Mouse (Mus musculus) hematopoietic stem cell, adult 5-6 weeks (primary cell): ENCODE results near the gene Polr2g. TPM values are rescaled to one million over a fixed set of nuclear protein-coding genes. Genes with fewer than 3 reads are reported as not detected.

Experiments
- ATAC-seq, 2 experiments: fragments of 125-278 bp in 1 of 2; replicated peaks in 1 of 2; 2 replicates each; pipeline ENCODE4 v1.8.0; 2016 to 2017; ENCODE audit warnings: inconsistent platforms in 2 of 2, mild to moderate bottlenecking in 2 of 2, moderate number of reproducible peaks in 2 of 2, low read depth in 1 of 2, moderate TSS enrichment in 1 of 2; ENCODE audit not compliant: low FRiP score in 2 of 2, poor library complexity in 2 of 2, severe bottlenecking in 2 of 2, insufficient read depth in 1 of 2, low TSS enrichment in 1 of 2
- total RNA-seq: library from RNA; stranded (forward); fragments of 172-1452, 232-1000 nt; gene quantifications from 2 replicates; pipeline ENCODE4 v1.2.3, GENCODE M21; 2017

Polr2g gene
- total RNA-seq, 1 experiment from 2014 or later: 69.7 TPM

- ATAC-seq: peak; percentile 78 to 94
Observed at GRCm38 (mm10) chr19:8774086-8774835, 24.1 kb downstream of the Polr2g start, which contains the start of gene Tmem179b. Gene Tmem179b, minus strand, starts transcription at chr19:8774467.

DNA sequence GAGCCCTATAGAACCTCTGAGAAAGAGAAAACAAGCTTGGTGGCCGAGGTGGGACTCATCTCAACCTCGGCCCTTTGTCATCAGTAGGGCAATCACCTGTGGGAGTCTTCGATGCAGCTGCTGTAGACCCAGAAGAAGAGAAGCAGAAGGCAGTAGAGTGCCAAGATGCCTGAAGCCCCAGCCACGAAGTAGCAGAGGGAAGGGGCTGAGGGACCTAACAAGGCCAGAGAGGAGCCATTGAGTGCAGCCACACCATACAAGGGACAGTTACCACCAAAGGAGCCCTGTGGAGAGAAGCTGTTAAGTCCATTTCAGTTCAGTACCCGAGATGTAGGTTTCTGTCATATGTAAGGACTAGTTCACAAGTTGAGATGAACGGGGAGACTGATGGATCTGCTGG lies 25.0 kb downstream of the Polr2g start:
- no peak for ATAC-seq

DNA sequence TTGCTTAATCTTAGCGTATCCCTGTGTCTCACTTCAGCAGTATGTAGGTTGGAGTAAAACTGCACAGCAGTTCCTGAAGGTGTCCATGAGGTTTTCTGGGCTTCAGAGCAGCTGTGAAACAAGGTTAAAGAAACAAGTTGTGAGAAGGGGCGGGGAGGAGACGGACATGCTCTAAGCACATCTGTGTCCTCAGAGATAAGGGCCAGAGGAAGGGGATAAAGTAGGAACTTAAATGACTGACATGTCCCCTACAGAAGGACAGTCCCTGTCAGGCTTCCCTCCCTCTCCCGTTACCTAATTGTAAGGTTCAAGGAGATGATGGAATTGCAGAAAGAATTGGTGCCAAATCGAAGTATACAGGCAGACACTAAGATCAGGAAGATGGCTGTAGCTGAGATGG lies 25.4 kb downstream of the Polr2g start:
- ATAC-seq: no peak

- ATAC-seq: peak; percentile 55 to 70
Observed at GRCm38 (mm10) chr19:8770567-8771270, 27.7 kb downstream of the Polr2g start, which contains the start of gene Tmem223. Gene Tmem223, plus strand, starts transcription at chr19:8770996.

- no peak for ATAC-seq
Observed at GRCm38 (mm10) chr19:8765562-8765961, 32.8 kb downstream of the Polr2g start.

GRCm38 (mm10) chr19:8763276-8763675 lies 35.1 kb downstream of the Polr2g start:
- no peak for ATAC-seq

- ATAC-seq: no peak
Observed at GRCm38 (mm10) chr19:8760757-8761156, 37.6 kb downstream of the Polr2g start.

DNA sequence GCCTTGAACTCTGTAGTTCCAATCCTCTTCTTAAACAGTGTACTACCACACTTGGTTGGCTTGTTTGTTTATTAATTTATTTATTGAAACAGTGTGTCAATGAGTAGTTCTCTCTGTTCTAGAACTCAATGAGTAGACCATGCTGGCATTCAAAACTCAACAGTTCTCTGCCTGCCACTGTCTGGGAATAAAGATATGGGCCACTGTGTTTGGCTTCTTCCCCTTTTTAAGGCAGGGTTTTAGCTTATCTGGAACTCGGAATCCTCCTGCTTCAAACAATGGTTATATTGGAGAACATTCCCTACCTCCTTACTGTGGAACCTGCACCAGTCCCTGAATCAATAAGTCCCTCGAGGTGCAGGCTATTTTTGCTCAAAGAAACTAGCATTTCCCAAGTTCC lies 39.5 kb downstream of the Polr2g start:
- no peak for ATAC-seq

- ATAC-seq: no peak
Observed at GRCm38 (mm10) chr19:8757471-8757998, 40.8 kb downstream of the Polr2g start.

GRCm38 (mm10) chr19:8756635-8757387 lies 41.6 kb downstream of the Polr2g start, which contains the start of gene Nxf1:
Gene Nxf1, plus strand, starts transcription at chr19:8757073.
- peak; percentile 74 to 94 for ATAC-seq

GRCm38 (mm10) chr19:8755652-8756051 lies 42.7 kb downstream of the Polr2g start:
- no peak for ATAC-seq

DNA sequence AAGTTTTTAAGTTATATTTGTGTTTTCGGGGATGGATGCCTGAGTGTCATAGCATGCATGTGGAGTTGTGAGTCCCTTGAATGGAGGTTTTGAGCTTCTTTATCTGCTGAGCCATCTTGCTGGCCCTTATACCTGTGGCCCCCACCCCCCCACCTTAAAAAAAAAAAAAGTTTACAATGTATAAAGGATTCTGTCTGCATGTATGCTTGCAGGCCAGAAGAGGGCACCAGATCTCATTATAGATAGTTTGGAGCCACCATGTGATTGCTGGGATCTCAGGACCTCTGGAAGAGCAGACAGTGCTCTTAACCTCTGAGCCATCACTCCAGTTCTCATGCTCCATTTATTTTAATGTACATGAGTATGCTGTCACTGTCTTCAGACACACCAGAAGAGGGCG lies 51.0 kb downstream of the Polr2g start:
- no peak for ATAC-seq

DNA sequence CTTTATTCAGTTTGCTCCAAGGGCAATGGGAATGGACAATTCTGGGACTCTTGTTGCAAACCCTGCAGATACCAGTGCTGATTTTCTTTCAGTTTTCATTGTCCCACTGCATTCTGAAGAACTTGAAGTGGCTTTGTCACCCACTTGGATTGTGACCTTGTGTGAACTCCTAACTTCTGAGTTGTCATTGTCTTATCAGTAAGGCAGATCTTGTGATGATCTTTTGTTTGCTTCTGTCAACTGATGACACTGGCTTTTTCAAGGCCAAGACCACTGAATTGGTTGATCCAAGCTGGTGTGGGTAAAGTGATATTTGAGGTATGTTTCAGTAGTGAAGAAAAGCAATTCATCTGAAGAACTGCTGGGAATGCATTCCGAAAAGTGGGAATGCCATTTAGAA lies 53.0 kb downstream of the Polr2g start:
- no peak for ATAC-seq

Other genes with a start within 250 kb of the Polr2g start
- gene Slc22a8, start 207.3 kb downstream of the Polr2g start, total RNA-seq: 0.31 TPM in 1 of 2 replicates, not detected in the other
- gene Slc22a6, start 180.5 kb downstream of the Polr2g start, total RNA-seq: not detected in 2 replicates
- gene Chrm1, start 134.8 kb downstream of the Polr2g start, total RNA-seq: not detected in 2 replicates
- 88.1 and 113 TPM in 2 replicates for gene Slc3a2, start 75.2 kb downstream of the Polr2g start, total RNA-seq
- gene Wdr74, start 62.8 kb downstream of the Polr2g start, total RNA-seq: 58.5 and 90.9 TPM in 2 replicates
- not detected in 2 replicates for gene 1700092M07Rik, start 57.9 kb downstream of the Polr2g start, total RNA-seq
- 90.9 and 120 TPM in 2 replicates for gene Stx5a, start 57.2 kb downstream of the Polr2g start, total RNA-seq
- 87.8 and 104 TPM in 2 replicates for gene Nxf1, start 41.5 kb downstream of the Polr2g start, total RNA-seq
- gene Tmem223, start 27.6 kb downstream of the Polr2g start, total RNA-seq: 22.0 and 51.0 TPM in 2 replicates
- 35.0 and 65.5 TPM in 2 replicates for gene Tmem179b, start 24.1 kb downstream of the Polr2g start, total RNA-seq
- gene Taf6l, start 12.2 kb downstream of the Polr2g start, total RNA-seq: 12.3 and 15.6 TPM in 2 replicates
- 1.1 and 3.7 TPM in 2 replicates for gene Zbtb3, start 4.0 kb upstream of the Polr2g start, total RNA-seq
- gene Ttc9c, start 20.8 kb upstream of the Polr2g start, total RNA-seq: 61.0 and 83.7 TPM in 2 replicates
- 67.9 and 104 TPM in 2 replicates for gene Hnrnpul2, start 21.4 kb upstream of the Polr2g start, total RNA-seq
- not detected in 2 replicates for gene AC129217.1, start 31.2 kb upstream of the Polr2g start, total RNA-seq
- 49.6 and 52.7 TPM in 2 replicates for gene Bscl2, start 38.9 kb upstream of the Polr2g start, total RNA-seq
- 0.38 TPM in 1 of 2 replicates, not detected in the other for gene Gng3, start 40.6 kb upstream of the Polr2g start, total RNA-seq
- gene Lrrn4cl, start 52.2 kb upstream of the Polr2g start, total RNA-seq: not detected in 2 replicates
- 174 and 180 TPM in 2 replicates for gene Ubxn1, start 72.9 kb upstream of the Polr2g start, total RNA-seq
- 117 and 118 TPM in 2 replicates for gene Uqcc3, start 82.3 kb upstream of the Polr2g start, total RNA-seq
- gene Lbhd1, start 85.2 kb upstream of the Polr2g start, total RNA-seq: 5.8 and 26.3 TPM in 2 replicates
- gene Gm49403, start 85.4 kb upstream of the Polr2g start, total RNA-seq: not detected in 2 replicates
- gene 1810009A15Rik, start 90.3 kb upstream of the Polr2g start, total RNA-seq: 43.8 and 69.3 TPM in 2 replicates
- gene Gm49416, start 90.3 kb upstream of the Polr2g start, total RNA-seq: not detected in 2 replicates
- 10.9 and 13.2 TPM in 2 replicates for gene Ints5, start 94.4 kb upstream of the Polr2g start, total RNA-seq
- gene Ganab, start 99.5 kb upstream of the Polr2g start, total RNA-seq: 70.1 and 70.6 TPM in 2 replicates
- gene B3gat3, start 121.8 kb upstream of the Polr2g start, total RNA-seq: 17.2 and 26.8 TPM in 2 replicates
- 2.1 and 3.1 TPM in 2 replicates for gene Rom1, start 130.8 kb upstream of the Polr2g start, total RNA-seq
- gene Eml3, start 131.0 kb upstream of the Polr2g start, total RNA-seq: 25.4 and 27.2 TPM in 2 replicates
- gene Mta2, start 143.3 kb upstream of the Polr2g start, total RNA-seq: 148 and 167 TPM in 2 replicates
- 23.2 and 25.3 TPM in 2 replicates for gene Tut1, start 155.3 kb upstream of the Polr2g start, total RNA-seq
- gene Eef1g, start 168.5 kb upstream of the Polr2g start, total RNA-seq: 700 and 731 TPM in 2 replicates
- 28.0 and 41.8 TPM in 2 replicates for gene Ahnak, start 190.7 kb upstream of the Polr2g start, total RNA-seq